Mouse (Mus musculus): Measurements from ENCODE around the gene Tyrp1. TPM values are rescaled to one million over a fixed set of nuclear protein-coding genes. Genes with fewer than 3 reads are reported as not detected.

Tyrp1 gene
- not detected in 2 replicates for polyA plus RNA-seq (2014; fragmentation: Nextera tagmentation; extraction: Ambion mirVana)

DNA sequence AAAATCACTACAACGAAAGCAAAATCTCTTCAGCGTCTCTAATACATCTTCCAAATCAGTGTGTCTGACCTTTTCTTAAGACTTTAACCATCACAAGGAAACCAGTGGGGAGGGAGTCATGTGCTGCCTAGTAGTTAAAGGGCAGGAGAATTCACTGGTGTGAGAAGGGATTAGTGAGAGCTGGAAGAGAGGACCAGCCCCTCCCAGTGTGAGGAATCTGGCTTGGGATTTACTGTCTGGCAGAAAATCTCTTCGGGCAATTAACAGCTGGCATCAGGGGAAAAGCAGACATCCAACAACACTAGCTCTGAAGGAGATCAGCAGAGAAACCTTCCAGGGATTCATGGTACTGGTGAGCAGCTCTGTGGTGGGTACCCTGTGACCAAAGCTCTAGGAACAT lies at the start of gene Tyrp1:
Tyrp1 (plus strand) TSS at position 74 of the 400 bp plus-strand sequence.
- no peak for ATAC-seq (replicated peaks; ENCODE audit: low FRiP score)
- H3K4me3 ChIP-seq (ENCODE audit: low read depth, low read length), result no peak within 1 kb of the TSS
- 43% methylated on average over 3 of the region's 3 CpGs for WGBS
- H3K27ac ChIP-seq (ENCODE audit: low read depth, low read length), result no peak within 1 kb of the TSS
- H3K27me3 ChIP-seq (replicated peaks; ENCODE audit: control insufficient read depth, insufficient read depth, low read length), result no peaks in the 10 kb centered on the region
- H3K4me2 ChIP-seq, result no peak within 1 kb of the TSS
- H3K9me3 ChIP-seq (ENCODE audit: control insufficient read depth, low read length), result no peaks in the 10 kb centered on the region
- no peak within 1 kb of the TSS for H3K9ac ChIP-seq (ENCODE audit: low read depth, low read length)
- no peak for DNase-seq (ENCODE audit: low spot score)
- no peaks in the 10 kb centered on the region for H3K4me1 ChIP-seq (replicated peaks; ENCODE audit: control insufficient read depth, insufficient read depth, low read length)
- no peaks in the 10 kb centered on the region for H3K36me3 ChIP-seq (ENCODE audit: control insufficient read depth, insufficient read depth, low read length)

DNA sequence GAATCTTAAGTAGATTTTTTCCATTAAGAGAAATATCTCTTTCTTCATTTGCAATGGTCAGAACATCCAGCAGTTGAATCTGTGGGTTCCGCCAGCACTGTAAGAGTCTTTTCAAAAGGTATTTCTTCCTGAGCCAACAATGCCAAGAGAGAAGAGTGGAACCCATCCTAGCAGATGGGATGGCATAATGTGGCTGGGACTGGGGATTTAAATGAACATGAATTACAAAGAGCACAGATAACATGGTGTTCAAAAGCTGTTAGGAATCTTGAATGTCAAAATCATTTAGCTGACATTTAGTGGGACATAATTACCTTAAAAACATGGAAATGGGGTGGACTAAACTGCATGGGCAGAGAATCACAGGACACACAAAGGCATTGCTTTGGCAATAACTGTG lies 45.6 kb upstream of the Tyrp1 start:
- DNase-seq (ENCODE audit: low spot score) (no peak), ATAC-seq (replicated peaks; ENCODE audit: low FRiP score) (no peak)
- 88% methylated on average over 1 of the region's 1 CpGs for WGBS
- H3K4me3 ChIP-seq (ENCODE audit: low read depth, low read length), result no peak overlapping the region
- H3K27ac ChIP-seq (ENCODE audit: low read depth, low read length), result no peak overlapping the region
- no peaks in the 10 kb centered on the region for H3K36me3 ChIP-seq (ENCODE audit: control insufficient read depth, insufficient read depth, low read length)
- no peak overlapping the region for H3K9ac ChIP-seq (ENCODE audit: low read depth, low read length)
- H3K4me2 ChIP-seq, result no peak overlapping the region
- no peaks in the 10 kb centered on the region for H3K27me3 ChIP-seq (replicated peaks; ENCODE audit: control insufficient read depth, insufficient read depth, low read length)
- H3K9me3 ChIP-seq (ENCODE audit: control insufficient read depth, low read length), result no peaks in the 10 kb centered on the region
- no peaks in the 10 kb centered on the region for H3K4me1 ChIP-seq (replicated peaks; ENCODE audit: control insufficient read depth, insufficient read depth, low read length)

DNA sequence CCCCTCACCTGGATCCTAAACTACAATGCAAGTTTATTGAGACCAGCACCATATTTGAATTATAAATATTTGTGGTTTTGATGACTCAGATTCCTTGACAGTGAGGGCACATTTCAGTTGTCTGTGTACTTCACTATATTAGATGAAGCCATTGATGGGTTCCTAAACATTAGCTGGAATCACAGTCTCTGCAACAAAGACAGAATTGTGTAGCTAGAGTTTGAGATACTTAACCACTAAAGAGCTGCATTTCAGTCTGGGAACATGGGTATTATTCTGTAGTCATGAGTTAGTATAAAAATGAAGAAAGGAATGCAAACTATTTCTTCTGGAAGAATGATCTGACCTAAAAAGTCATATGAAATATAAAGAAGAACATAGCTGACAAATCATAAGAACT lies 14.4 kb upstream of the Tyrp1 start:
- Histone ChIP-seq H3K4me2 (no peak overlapping the region), H3K27me3 (replicated peaks; ENCODE audit: control insufficient read depth, insufficient read depth, low read length) (no peaks in the 10 kb centered on the region), H3K4me3 (ENCODE audit: low read depth, low read length) (no peak overlapping the region), H3K9ac (ENCODE audit: low read depth, low read length) (no peak overlapping the region), H3K36me3 (ENCODE audit: control insufficient read depth, insufficient read depth, low read length) (no peaks in the 10 kb centered on the region), H3K4me1 (replicated peaks; ENCODE audit: control insufficient read depth, insufficient read depth, low read length) (no peaks in the 10 kb centered on the region), H3K27ac (ENCODE audit: low read depth, low read length) (no peak overlapping the region), H3K9me3 (ENCODE audit: control insufficient read depth, low read length) (no peaks in the 10 kb centered on the region)
- DNase-seq (ENCODE audit: low spot score), result no peak
- no peak for ATAC-seq (replicated peaks; ENCODE audit: low FRiP score)

DNA sequence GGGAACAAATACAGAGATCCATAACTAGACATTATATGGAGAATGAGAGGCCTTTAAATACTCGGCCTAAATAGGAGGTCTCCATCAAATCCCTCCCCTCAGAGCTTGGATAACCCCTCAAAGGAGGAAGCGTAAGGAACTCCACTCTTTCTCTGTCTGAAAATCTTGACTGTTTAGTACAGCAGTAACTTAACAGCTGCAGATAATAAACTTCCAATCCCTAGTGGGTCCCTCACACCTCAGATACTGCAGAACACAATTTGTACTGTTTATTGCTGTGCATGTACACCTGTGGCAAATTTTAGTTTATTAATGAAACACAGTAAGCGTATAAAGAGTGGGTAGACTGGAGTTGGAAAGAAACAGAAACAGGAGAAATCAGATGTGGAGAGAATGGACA lies 12.0 kb upstream of the Tyrp1 start:
- no peaks in the 10 kb centered on the region for H3K36me3 ChIP-seq (ENCODE audit: control insufficient read depth, insufficient read depth, low read length)
- no peak overlapping the region for H3K4me2 ChIP-seq
- no peaks in the 10 kb centered on the region for H3K9me3 ChIP-seq (ENCODE audit: control insufficient read depth, low read length)
- H3K4me3 ChIP-seq (ENCODE audit: low read depth, low read length), result no peak overlapping the region
- WGBS, result 77% methylated on average over 3 of the region's 3 CpGs
- no peaks in the 10 kb centered on the region for H3K4me1 ChIP-seq (replicated peaks; ENCODE audit: control insufficient read depth, insufficient read depth, low read length)
- no peak overlapping the region for H3K9ac ChIP-seq (ENCODE audit: low read depth, low read length)
- DNase-seq (ENCODE audit: low spot score) (no peak), ATAC-seq (replicated peaks; ENCODE audit: low FRiP score) (no peak)
- no peaks in the 10 kb centered on the region for H3K27me3 ChIP-seq (replicated peaks; ENCODE audit: control insufficient read depth, insufficient read depth, low read length)
- no peak overlapping the region for H3K27ac ChIP-seq (ENCODE audit: low read depth, low read length)

DNA sequence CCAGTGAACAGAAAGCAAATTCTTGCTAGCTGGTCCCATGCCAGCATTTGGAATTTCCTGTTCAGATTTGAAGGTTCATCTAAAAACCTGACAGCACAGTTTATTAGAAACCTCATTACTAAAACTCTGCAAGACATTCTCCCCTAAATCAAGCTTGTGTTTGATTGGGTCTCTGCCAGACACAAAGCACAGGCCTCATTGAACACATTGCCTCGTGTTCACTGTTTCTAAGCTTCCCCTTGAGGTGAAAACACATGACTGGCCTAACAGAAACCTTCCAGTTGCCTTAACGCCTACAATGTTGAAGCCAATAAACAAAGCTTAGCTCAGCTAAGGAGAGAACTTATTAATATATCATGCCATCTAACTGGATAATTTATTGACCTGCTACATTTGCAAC lies 5.7 kb upstream of the Tyrp1 start:
- Histone ChIP-seq H3K36me3 (ENCODE audit: control insufficient read depth, insufficient read depth, low read length) (no peaks in the 10 kb centered on the region), H3K4me1 (replicated peaks; ENCODE audit: control insufficient read depth, insufficient read depth, low read length) (no peaks in the 10 kb centered on the region), H3K4me3 (ENCODE audit: low read depth, low read length) (no peak overlapping the region), H3K4me2 (no peak overlapping the region), H3K27ac (ENCODE audit: low read depth, low read length) (no peak overlapping the region), H3K9me3 (ENCODE audit: control insufficient read depth, low read length) (no peaks in the 10 kb centered on the region), H3K9ac (ENCODE audit: low read depth, low read length) (no peak overlapping the region), H3K27me3 (replicated peaks; ENCODE audit: control insufficient read depth, insufficient read depth, low read length) (no peaks in the 10 kb centered on the region)
- ATAC-seq (replicated peaks; ENCODE audit: low FRiP score) (no peak), DNase-seq (ENCODE audit: low spot score) (no peak)
- 57% methylated on average over 2 of the region's 2 CpGs for WGBS

DNA sequence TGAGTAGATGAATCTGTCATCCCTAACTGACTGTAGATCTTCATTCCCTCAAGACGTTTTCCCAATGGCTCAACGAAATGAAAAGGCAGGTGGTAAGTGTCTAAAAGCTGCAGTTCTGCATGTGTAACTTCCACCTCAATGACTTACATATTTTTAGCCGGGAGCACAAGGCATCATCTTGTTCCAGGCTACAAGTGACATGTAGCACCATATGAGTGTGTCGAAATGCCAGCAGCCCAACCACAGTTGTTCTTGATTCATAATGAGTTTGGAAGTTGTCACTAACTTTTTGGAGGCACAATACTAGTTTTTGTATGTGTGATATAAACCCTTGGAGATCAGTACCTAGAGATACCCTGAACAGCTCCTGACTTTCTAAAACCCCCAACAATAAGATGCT lies 5.4 kb downstream of the Tyrp1 start:
- 77% methylated on average over 4 of the region's 4 CpGs for WGBS
- H3K27me3 ChIP-seq (replicated peaks; ENCODE audit: control insufficient read depth, insufficient read depth, low read length), result no peaks in the 10 kb centered on the region
- H3K9me3 ChIP-seq (ENCODE audit: control insufficient read depth, low read length), result no peaks in the 10 kb centered on the region

DNA sequence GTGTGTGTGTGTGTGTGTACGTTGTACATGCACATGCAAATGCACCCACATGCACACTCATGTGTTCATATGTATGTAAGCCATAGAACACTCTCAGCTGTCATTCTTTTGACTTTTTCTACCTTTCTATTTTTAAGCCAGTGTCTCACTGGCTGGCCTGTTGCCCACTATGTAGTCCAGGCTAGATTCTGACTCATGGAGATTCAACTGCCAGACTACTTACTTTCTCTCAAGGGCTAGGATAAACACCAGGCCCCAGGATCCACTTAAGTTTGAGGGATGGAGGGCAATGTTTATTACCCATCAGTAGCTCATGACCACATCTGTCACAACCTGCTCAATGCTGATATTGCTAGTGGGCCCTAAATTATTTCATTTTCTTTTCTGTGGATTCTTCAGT lies 8.1 kb downstream of the Tyrp1 start:
- Histone ChIP-seq H3K27ac (ENCODE audit: low read depth, low read length) (no peak overlapping the region), H3K4me2 (no peak overlapping the region), H3K27me3 (replicated peaks; ENCODE audit: control insufficient read depth, insufficient read depth, low read length) (no peaks in the 10 kb centered on the region), H3K9ac (ENCODE audit: low read depth, low read length) (no peak overlapping the region), H3K9me3 (ENCODE audit: control insufficient read depth, low read length) (no peaks in the 10 kb centered on the region), H3K36me3 (ENCODE audit: control insufficient read depth, insufficient read depth, low read length) (no peaks in the 10 kb centered on the region), H3K4me1 (replicated peaks; ENCODE audit: control insufficient read depth, insufficient read depth, low read length) (no peaks in the 10 kb centered on the region), H3K4me3 (ENCODE audit: low read depth, low read length) (no peak overlapping the region)
- WGBS, result 58% methylated on average over 1 of the region's 1 CpGs
- ATAC-seq (replicated peaks; ENCODE audit: low FRiP score) (no peak), DNase-seq (ENCODE audit: low spot score) (no peak)

More for the DNA sequence above, 5.4 kb downstream of the Tyrp1 start:
- no peaks in the 10 kb centered on the region for H3K4me1 ChIP-seq (replicated peaks; ENCODE audit: control insufficient read depth, insufficient read depth, low read length)
- H3K27ac ChIP-seq (ENCODE audit: low read depth, low read length), result no peak overlapping the region
- no peak overlapping the region for H3K9ac ChIP-seq (ENCODE audit: low read depth, low read length)
- ATAC-seq (replicated peaks; ENCODE audit: low FRiP score), result no peak
- no peak overlapping the region for H3K4me2 ChIP-seq
- H3K36me3 ChIP-seq (ENCODE audit: control insufficient read depth, insufficient read depth, low read length), result no peaks in the 10 kb centered on the region
- H3K4me3 ChIP-seq (ENCODE audit: low read depth, low read length), result no peak overlapping the region
- DNase-seq (ENCODE audit: low spot score), result no peak

DNA sequence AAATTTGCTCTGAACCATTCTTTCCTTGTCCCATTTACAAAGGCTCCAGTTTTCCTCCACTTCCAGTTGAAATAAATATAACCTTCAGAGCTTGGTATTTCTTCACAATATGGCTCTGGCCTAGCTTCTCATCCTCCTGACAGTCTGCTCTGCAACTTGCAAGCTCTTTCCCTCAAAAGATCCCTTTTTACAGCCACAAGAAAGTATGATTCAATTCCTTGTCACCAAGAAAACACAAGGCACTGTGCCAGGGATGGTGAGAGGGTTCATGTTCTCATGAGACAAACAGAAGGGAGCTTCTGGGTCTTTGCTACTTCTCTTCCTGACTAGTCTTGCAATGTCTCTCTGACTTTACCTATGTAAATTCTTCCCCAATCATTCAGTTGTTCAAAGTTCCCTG lies 9.8 kb downstream of the Tyrp1 start:
- no peak overlapping the region for H3K4me3 ChIP-seq (ENCODE audit: low read depth, low read length)
- no peaks in the 10 kb centered on the region for H3K4me1 ChIP-seq (replicated peaks; ENCODE audit: control insufficient read depth, insufficient read depth, low read length)
- no peak for DNase-seq (ENCODE audit: low spot score)

DNA sequence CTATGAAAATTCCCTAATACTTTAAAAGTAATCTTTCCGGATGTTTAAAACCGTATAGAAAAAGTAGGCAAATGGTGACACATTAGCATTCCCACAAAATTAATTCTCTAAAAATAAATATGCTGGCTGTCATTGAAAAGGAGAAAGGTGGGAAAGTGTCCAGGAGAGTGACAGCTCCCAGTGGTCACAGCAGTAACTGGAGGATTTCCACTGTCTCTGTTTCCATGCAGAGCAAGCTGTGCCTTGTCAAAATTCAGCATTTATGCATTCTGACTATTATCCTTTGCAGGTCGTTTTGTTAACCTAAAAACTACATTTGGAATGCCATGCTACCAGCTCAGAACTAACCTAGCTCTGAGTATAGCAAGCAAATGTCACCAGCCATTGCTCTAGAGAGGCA lies 12.1 kb downstream of the Tyrp1 start:
- Histone ChIP-seq H3K27ac (ENCODE audit: low read depth, low read length) (no peak overlapping the region), H3K9ac (ENCODE audit: low read depth, low read length) (no peak overlapping the region), H3K9me3 (ENCODE audit: control insufficient read depth, low read length) (no peaks in the 10 kb centered on the region), H3K4me3 (ENCODE audit: low read depth, low read length) (no peak overlapping the region), H3K36me3 (ENCODE audit: control insufficient read depth, insufficient read depth, low read length) (no peaks in the 10 kb centered on the region), H3K4me2 (no peak overlapping the region), H3K4me1 (replicated peaks; ENCODE audit: control insufficient read depth, insufficient read depth, low read length) (no peaks in the 10 kb centered on the region), H3K27me3 (replicated peaks; ENCODE audit: control insufficient read depth, insufficient read depth, low read length) (no peaks in the 10 kb centered on the region)
- 69% methylated on average over 3 of the region's 3 CpGs for WGBS
- DNase-seq (ENCODE audit: low spot score) (no peak), ATAC-seq (replicated peaks; ENCODE audit: low FRiP score) (no peak)

More for the DNA sequence above, 9.8 kb downstream of the Tyrp1 start:
- no peak for ATAC-seq (replicated peaks; ENCODE audit: low FRiP score)
- Histone ChIP-seq H3K9me3 (ENCODE audit: control insufficient read depth, low read length) (no peaks in the 10 kb centered on the region), H3K36me3 (ENCODE audit: control insufficient read depth, insufficient read depth, low read length) (no peaks in the 10 kb centered on the region), H3K27ac (ENCODE audit: low read depth, low read length) (no peak overlapping the region), H3K4me2 (no peak overlapping the region), H3K9ac (ENCODE audit: low read depth, low read length) (no peak overlapping the region), H3K27me3 (replicated peaks; ENCODE audit: control insufficient read depth, insufficient read depth, low read length) (no peaks in the 10 kb centered on the region)
